Mouse (Mus musculus) cortical plate, adult 2 months (tissue): ENCODE measurements around the gene R3hdm2.

Source experiments
- CTCF ChIP-seq: fragments of 200-500 bp; IDR thresholded peaks from 2 replicates; pipeline ENCODE4 v1.5.1; 2011; ENCODE audit warnings: mild to moderate bottlenecking, control low read depth, low read length; ENCODE audit not compliant: insufficient read depth; ENCODE audit errors: extremely low read depth
- POLR2A ChIP-seq: fragments of 200-500 bp; IDR thresholded peaks from 2 replicates; pipeline ENCODE4 v1.6.1; 2011; ENCODE audit warnings: mild to moderate bottlenecking, low read length, control low read depth; ENCODE audit not compliant: insufficient read depth; ENCODE audit errors: extremely low read depth

GRCm38 (mm10) chr10:127524646-127525255 is 144.6 kb downstream of the R3hdm2 start:
- TF ChIP-seq CTCF: no peak
- no peak for TF ChIP-seq POLR2A
